ENCODE assay signal across 1 mouse cellular context in genomic region chr8:69805086-69805485, GRCm38 (mm10).
TF ChIP-seq lines count a peak whose summit lies in the region.

No protein-coding gene starts in this region.

TF ChIP-seq in CH12.LX, 34 proteins besides CTCF, POLR2A, EP300 and RAD21:
- TF ChIP-seq ELF1 (IDR thresholded peaks at IDR 0.05; ENCODE audit: low read depth, low read length) (no peak), ZKSCAN1 (IDR thresholded peaks at IDR 0.05; ENCODE audit: borderline replicate concordance, low read depth, low read length) (no peak), ZC3H11A (IDR thresholded peaks at IDR 0.05; ENCODE audit: low read depth, low read length) (no peak), RCOR1 (conservative IDR thresholded peaks at IDR 0.05; ENCODE audit: low read depth, low read length) (no peak), MAZ (IDR thresholded peaks at IDR 0.05; ENCODE audit: low read depth, low read length) (no peak), KAT2A (IDR thresholded peaks at IDR 0.05; ENCODE audit: insufficient replicate concordance, low read length) (no peak), MEF2A (IDR thresholded peaks at IDR 0.05; ENCODE audit: borderline replicate concordance, low read depth, low read length) (no peak), CHD1 (IDR thresholded peaks at IDR 0.05; ENCODE audit: low read depth, low read length) (no peak), PAX5 (IDR thresholded peaks at IDR 0.05; ENCODE audit: low read length) (no peak), E2F4 (IDR thresholded peaks at IDR 0.05; ENCODE audit: insufficient replicate concordance, low read depth, low read length) (no peak), TBP (conservative IDR thresholded peaks at IDR 0.05; ENCODE audit: low read depth, low read length) (no peak)
